Mouse (Mus musculus): ENCODE results near the gene Drosha. TPM values are rescaled to one million over a fixed set of nuclear protein-coding genes. Genes with fewer than 3 reads are reported as not detected.

Drosha gene
- polyA plus RNA-seq, 1 experiment: 120 TPM

DNA sequence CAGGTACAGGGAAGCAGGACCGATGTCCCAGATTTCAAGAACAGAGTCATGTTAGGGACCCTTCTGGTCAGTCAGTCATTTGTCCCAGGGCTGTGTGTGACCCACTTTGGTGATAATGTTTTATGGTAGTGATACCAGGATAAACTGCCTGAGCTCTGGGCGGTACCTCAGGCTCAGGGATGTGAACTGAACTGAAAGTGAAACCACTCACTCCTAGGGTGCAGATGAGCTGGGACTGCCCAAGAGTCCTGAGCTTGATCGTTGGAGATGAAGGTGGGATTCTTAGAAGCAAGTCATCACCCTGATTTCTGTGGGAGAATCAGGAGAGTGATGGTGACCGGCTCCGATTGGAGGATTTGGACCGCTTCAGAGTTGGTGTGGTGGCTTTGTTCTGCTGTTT is 32.2 kb downstream of the Drosha start:
- no peak overlapping the region for H3K27ac ChIP-seq (ENCODE audit: insufficient read depth, low read length)
- H3K9me3 ChIP-seq (replicated peaks; ENCODE audit: control insufficient read depth, insufficient read depth, low read length, poor library complexity, severe bottlenecking): no peaks in the 10 kb centered on the region
- no peak for TF ChIP-seq CTCF (IDR thresholded peaks at IDR 0.05; ENCODE audit: low read depth, low read length)
- no peak for TF ChIP-seq POLR2A (IDR thresholded peaks at IDR 0.05; ENCODE audit: insufficient read depth, low read length)
- no peak for TF ChIP-seq EP300 (IDR thresholded peaks at IDR 0.05; ENCODE audit: insufficient read depth, low read depth, low read length)
- H3K4me1 ChIP-seq (ENCODE audit: control insufficient read depth, insufficient read depth, low read length): no peaks in the 10 kb centered on the region
- H3K36me3 ChIP-seq (ENCODE audit: control insufficient read depth, insufficient read depth, low read length, poor library complexity, severe bottlenecking): peaks cover 62% of the 10 kb centered on the region
- H3K4me3 ChIP-seq (ENCODE audit: low read depth, low read length): no peak overlapping the region
- no peak overlapping the region for H3K9ac ChIP-seq (ENCODE audit: low read depth, poor library complexity, severe bottlenecking)
- no peaks in the 10 kb centered on the region for H3K27me3 ChIP-seq (ENCODE audit: control insufficient read depth, insufficient read depth, low read length, poor library complexity, severe bottlenecking)

- TF ChIP-seq POLR2A (IDR thresholded peaks at IDR 0.05; ENCODE audit: insufficient read depth, low read length) (no peak), EP300 (IDR thresholded peaks at IDR 0.05; ENCODE audit: insufficient read depth, low read depth, low read length) (no peak), CTCF (IDR thresholded peaks at IDR 0.05; ENCODE audit: low read depth, low read length) (no peak)
- Histone ChIP-seq H3K4me1 (ENCODE audit: control insufficient read depth, insufficient read depth, low read length) (no peaks in the 10 kb centered on the region), H3K27me3 (ENCODE audit: control insufficient read depth, insufficient read depth, low read length, poor library complexity, severe bottlenecking) (no peaks in the 10 kb centered on the region), H3K9ac (ENCODE audit: low read depth, poor library complexity, severe bottlenecking) (no peak overlapping the region), H3K27ac (ENCODE audit: insufficient read depth, low read length) (no peak overlapping the region), H3K36me3 (ENCODE audit: control insufficient read depth, insufficient read depth, low read length, poor library complexity, severe bottlenecking) (peaks cover 63% of the 10 kb centered on the region), H3K4me3 (ENCODE audit: low read depth, low read length) (no peak overlapping the region), H3K9me3 (replicated peaks; ENCODE audit: control insufficient read depth, insufficient read depth, low read length, poor library complexity, severe bottlenecking) (no peaks in the 10 kb centered on the region)
These were observed 33.4 kb downstream of the Drosha start for GRCm38 (mm10) chr15:12857840-12858516.

- peaks cover 62% of the 10 kb centered on the region for H3K36me3 ChIP-seq (ENCODE audit: control insufficient read depth, insufficient read depth, low read length, poor library complexity, severe bottlenecking)
- no peak overlapping the region for H3K9ac ChIP-seq (ENCODE audit: low read depth, poor library complexity, severe bottlenecking)
- H3K27me3 ChIP-seq (ENCODE audit: control insufficient read depth, insufficient read depth, low read length, poor library complexity, severe bottlenecking): no peaks in the 10 kb centered on the region
- no peaks in the 10 kb centered on the region for H3K9me3 ChIP-seq (replicated peaks; ENCODE audit: control insufficient read depth, insufficient read depth, low read length, poor library complexity, severe bottlenecking)
- no peak overlapping the region for H3K4me3 ChIP-seq (ENCODE audit: low read depth, low read length)
- H3K27ac ChIP-seq (ENCODE audit: insufficient read depth, low read length): no peak overlapping the region
- H3K4me1 ChIP-seq (ENCODE audit: control insufficient read depth, insufficient read depth, low read length): no peaks in the 10 kb centered on the region
- TF ChIP-seq EP300 (IDR thresholded peaks at IDR 0.05; ENCODE audit: insufficient read depth, low read depth, low read length) (no peak), CTCF (IDR thresholded peaks at IDR 0.05; ENCODE audit: low read depth, low read length) (no peak), POLR2A (IDR thresholded peaks at IDR 0.05; ENCODE audit: insufficient read depth, low read length) (no peak)
These were observed 34.0 kb downstream of the Drosha start for GRCm38 (mm10) chr15:12858645-12859044.

GRCm38 (mm10) chr15:12862061-12862460 is 37.4 kb downstream of the Drosha start:
- Histone ChIP-seq H3K27ac (ENCODE audit: insufficient read depth, low read length) (no peak overlapping the region), H3K36me3 (ENCODE audit: control insufficient read depth, insufficient read depth, low read length, poor library complexity, severe bottlenecking) (peaks cover 69% of the 10 kb centered on the region), H3K27me3 (ENCODE audit: control insufficient read depth, insufficient read depth, low read length, poor library complexity, severe bottlenecking) (no peaks in the 10 kb centered on the region), H3K4me1 (ENCODE audit: control insufficient read depth, insufficient read depth, low read length) (no peaks in the 10 kb centered on the region), H3K9ac (ENCODE audit: low read depth, poor library complexity, severe bottlenecking) (no peak overlapping the region), H3K4me3 (ENCODE audit: low read depth, low read length) (no peak overlapping the region), H3K9me3 (replicated peaks; ENCODE audit: control insufficient read depth, insufficient read depth, low read length, poor library complexity, severe bottlenecking) (no peaks in the 10 kb centered on the region)
- TF ChIP-seq EP300 (IDR thresholded peaks at IDR 0.05; ENCODE audit: insufficient read depth, low read depth, low read length) (no peak), CTCF (IDR thresholded peaks at IDR 0.05; ENCODE audit: low read depth, low read length) (no peak), POLR2A (IDR thresholded peaks at IDR 0.05; ENCODE audit: insufficient read depth, low read length) (no peak)

DNA sequence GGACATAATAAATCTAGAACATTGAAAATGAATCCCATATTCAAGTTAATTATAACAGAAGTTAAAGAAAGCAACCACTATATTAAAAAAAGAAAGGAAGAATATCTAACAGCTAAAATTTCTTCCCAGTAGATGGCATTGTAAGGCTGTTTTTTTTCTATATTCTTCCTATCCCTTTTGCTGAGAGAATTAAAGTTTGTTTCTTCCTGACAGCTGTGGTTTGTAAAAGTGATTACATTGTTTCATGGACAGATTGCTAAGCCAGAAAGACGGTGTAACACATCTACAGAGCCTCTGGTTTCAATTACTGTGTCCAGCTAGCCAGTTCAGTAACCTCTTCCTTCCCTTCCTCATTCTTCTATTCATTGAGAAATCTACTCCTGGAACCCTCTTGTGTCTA is 39.1 kb downstream of the Drosha start:
- no peak overlapping the region for H3K9ac ChIP-seq (ENCODE audit: low read depth, poor library complexity, severe bottlenecking)
- no peaks in the 10 kb centered on the region for H3K27me3 ChIP-seq (ENCODE audit: control insufficient read depth, insufficient read depth, low read length, poor library complexity, severe bottlenecking)
- TF ChIP-seq CTCF (IDR thresholded peaks at IDR 0.05; ENCODE audit: low read depth, low read length): no peak
- no peak for TF ChIP-seq POLR2A (IDR thresholded peaks at IDR 0.05; ENCODE audit: insufficient read depth, low read length)
- TF ChIP-seq EP300 (IDR thresholded peaks at IDR 0.05; ENCODE audit: insufficient read depth, low read depth, low read length): no peak
- H3K9me3 ChIP-seq (replicated peaks; ENCODE audit: control insufficient read depth, insufficient read depth, low read length, poor library complexity, severe bottlenecking): no peaks in the 10 kb centered on the region
- no peaks in the 10 kb centered on the region for H3K4me1 ChIP-seq (ENCODE audit: control insufficient read depth, insufficient read depth, low read length)
- peaks cover 69% of the 10 kb centered on the region for H3K36me3 ChIP-seq (ENCODE audit: control insufficient read depth, insufficient read depth, low read length, poor library complexity, severe bottlenecking)
- no peak overlapping the region for H3K27ac ChIP-seq (ENCODE audit: insufficient read depth, low read length)
- no peak overlapping the region for H3K4me3 ChIP-seq (ENCODE audit: low read depth, low read length)

- no peaks in the 10 kb centered on the region for H3K9me3 ChIP-seq (replicated peaks; ENCODE audit: control insufficient read depth, insufficient read depth, low read length, poor library complexity, severe bottlenecking)
- no peaks in the 10 kb centered on the region for H3K27me3 ChIP-seq (ENCODE audit: control insufficient read depth, insufficient read depth, low read length, poor library complexity, severe bottlenecking)
- H3K4me1 ChIP-seq (ENCODE audit: control insufficient read depth, insufficient read depth, low read length): no peaks in the 10 kb centered on the region
- no peak overlapping the region for H3K9ac ChIP-seq (ENCODE audit: low read depth, poor library complexity, severe bottlenecking)
- H3K4me3 ChIP-seq (ENCODE audit: low read depth, low read length): no peak overlapping the region
- H3K36me3 ChIP-seq (ENCODE audit: control insufficient read depth, insufficient read depth, low read length, poor library complexity, severe bottlenecking): peaks cover 59% of the 10 kb centered on the region
- H3K27ac ChIP-seq (ENCODE audit: insufficient read depth, low read length): no peak overlapping the region
- TF ChIP-seq CTCF (IDR thresholded peaks at IDR 0.05; ENCODE audit: low read depth, low read length) (no peak), POLR2A (IDR thresholded peaks at IDR 0.05; ENCODE audit: insufficient read depth, low read length) (no peak), EP300 (IDR thresholded peaks at IDR 0.05; ENCODE audit: insufficient read depth, low read depth, low read length) (no peak)
These were observed 41.1 kb downstream of the Drosha start for GRCm38 (mm10) chr15:12865595-12866314.

Data from ES-Bruce4 (cell line).